Mouse (Mus musculus) hindbrain, embryonic 16.5 days (tissue): ENCODE data around the gene Larp7. TPM values are rescaled to one million over a fixed set of nuclear protein-coding genes. Genes with fewer than 3 reads are reported as not detected.

Source experiments
- ATAC-seq: fragments of 200-750 bp; cut with Nextera tagmentation; 2 replicates; pipeline ENCODE4 v1.8.0; 2017; ENCODE audit warnings: moderate TSS enrichment, moderate library complexity
- H3K27ac ChIP-seq: fragments of 300-500 bp; sonication (generic); 2 replicates; pipeline ENCODE4 v1.5.1; 2014; ENCODE audit warnings: low read depth, mild to moderate bottlenecking, control low read depth, low read length, moderate library complexity
- H3K27me3 ChIP-seq: fragments of 300-500 bp; sonication (generic); replicated peaks from 2 replicates; pipeline ENCODE4 v1.6.1; 2014; ENCODE audit warnings: low read length; ENCODE audit not compliant: control insufficient read depth, insufficient read depth
- H3K36me3 ChIP-seq: fragments of 300-500 bp; sonication (generic); 2 replicates; pipeline ENCODE4 v1.6.1; 2014; ENCODE audit warnings: mild to moderate bottlenecking, low read length, moderate library complexity, mixed read lengths; ENCODE audit not compliant: control insufficient read depth, insufficient read depth
- H3K4me1 ChIP-seq: fragments of 300-500 bp; sonication (generic); 2 replicates; pipeline ENCODE4 v1.6.1; 2014; ENCODE audit warnings: low read depth, low read length; ENCODE audit not compliant: control insufficient read depth, insufficient read depth
- H3K4me2 ChIP-seq: fragments of 300-500 bp; sonication (generic); 2 replicates; pipeline ENCODE4 v1.6.1; 2014; ENCODE audit warnings: mild to moderate bottlenecking, low read length, control low read depth, moderate library complexity
- H3K4me3 ChIP-seq: fragments of 300-500 bp; sonication (generic); 2 replicates; pipeline ENCODE4 v1.5.1; 2014; ENCODE audit warnings: mild to moderate bottlenecking, low read length, control low read depth, moderate library complexity
- H3K9ac ChIP-seq: fragments of 300-500 bp; sonication (generic); 2 replicates; pipeline ENCODE4 v1.6.1; 2014; ENCODE audit warnings: low read depth, mild to moderate bottlenecking, control low read depth, low read length, moderate library complexity
- H3K9me3 ChIP-seq: fragments of 300-500 bp; sonication (generic); 2 replicates; pipeline ENCODE4 v1.6.1; 2014; ENCODE audit warnings: mild to moderate bottlenecking, low read length, moderate library complexity; ENCODE audit not compliant: control insufficient read depth
- WGBS: fragments of 180-500 bp; shearing (Covaris S2); extraction: QIAGEN DNeasy Blood & Tissue Kit; methylation state at CpG from one replicate; pipeline ENCODE4 v1.1.7; 2014; 5-methylcytosine and 5-hydroxymethylcytosine counted together
- polyA plus RNA-seq: library from polyadenylated mRNA; unstranded; fragments of >200 nt; fragmentation: Nextera tagmentation; extraction: Ambion mirVana; gene quantifications from 2 replicates; pipeline ENCODE4 v1.2.1, GENCODE M21; 2015

Larp7 gene
- 23.1 and 23.7 TPM in 2 replicates for polyA plus RNA-seq

DNA sequence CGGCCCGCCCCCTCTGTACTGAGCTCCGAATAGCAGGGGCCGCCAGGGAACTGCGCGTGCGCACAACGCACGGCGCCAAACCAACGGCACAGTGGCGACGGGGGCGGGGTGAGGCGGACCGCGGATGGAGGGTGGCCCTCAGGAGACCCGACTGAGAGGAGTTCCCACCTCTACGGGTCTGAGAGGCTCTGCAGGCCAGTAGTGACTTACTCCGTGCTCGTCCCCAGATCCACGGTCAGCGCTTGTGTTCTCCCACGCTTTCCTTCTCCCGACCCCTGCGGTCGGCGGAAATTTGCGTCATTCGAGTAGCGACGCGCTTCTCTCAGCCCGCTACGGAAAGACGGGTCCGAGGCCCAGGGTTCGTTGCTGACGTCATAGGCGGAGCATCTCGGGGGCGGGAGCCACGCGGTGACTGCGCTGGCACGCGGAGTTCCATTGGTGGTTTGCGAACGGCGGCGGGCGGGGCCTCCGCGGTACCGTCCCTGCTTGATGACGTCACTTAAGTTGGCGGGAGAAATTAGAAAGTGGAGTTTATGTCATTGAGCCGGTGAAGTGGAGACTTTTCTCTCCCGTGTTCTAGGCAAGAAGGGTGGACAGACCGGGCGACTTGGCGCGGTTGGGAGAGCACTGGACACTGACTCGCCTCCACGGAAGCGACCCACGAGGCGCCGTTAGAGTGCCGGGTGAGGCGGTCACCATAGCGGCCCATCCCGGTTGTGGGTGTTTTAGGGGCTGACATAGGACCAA lies at the start of gene Larp7, which contains the start of gene Zgrf1:
Gene Larp7 (minus strand): TSS at position 377 of the 747 bp plus-strand sequence.
Gene Zgrf1 (plus strand): TSS at position 517 of the 747 bp plus-strand sequence.
- WGBS, result under 1% methylated on average over 72 of the region's 73 CpGs
- Histone ChIP-seq H3K27ac (peak within 1 kb of the TSS; percentile 95), H3K4me3 (peak within 1 kb of the TSS; percentile 79), H3K36me3 (no peaks in the 10 kb centered on the region), H3K27me3 (no peaks in the 10 kb centered on the region), H3K4me2 (peak within 1 kb of the TSS; percentile 69), H3K9me3 (no peaks in the 10 kb centered on the region), H3K4me1 (no peaks in the 10 kb centered on the region), H3K9ac (peak within 1 kb of the TSS; percentile 81)
- peak; percentile 99 for ATAC-seq

DNA sequence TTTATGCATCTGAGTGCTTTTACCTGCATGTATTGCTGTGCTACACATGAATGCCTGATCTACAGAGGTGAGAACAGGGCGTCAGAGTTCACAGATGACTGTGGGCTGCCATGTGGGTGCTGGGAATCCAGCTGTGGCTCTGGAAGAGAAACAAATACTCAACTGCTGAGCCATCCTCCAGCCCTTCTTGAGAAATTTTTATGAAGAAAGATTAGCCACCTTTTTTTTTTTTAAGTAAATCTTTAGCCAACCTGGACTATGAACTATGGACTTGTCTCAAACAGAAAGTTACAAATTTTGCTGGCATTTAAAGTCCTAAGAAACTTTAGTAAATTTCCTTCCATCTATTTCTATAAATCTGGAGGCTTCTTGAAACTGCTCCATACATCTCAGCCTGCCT lies 44.0 kb upstream of the Larp7 start:
- Histone ChIP-seq H3K9ac (no peak overlapping the region), H3K9me3 (no peaks in the 10 kb centered on the region), H3K4me1 (no peaks in the 10 kb centered on the region), H3K36me3 (no peaks in the 10 kb centered on the region), H3K27me3 (no peaks in the 10 kb centered on the region), H3K4me3 (no peak overlapping the region), H3K27ac (no peak overlapping the region), H3K4me2 (no peak overlapping the region)
- WGBS, result 94% methylated on average over 1 of the region's 1 CpGs
- ATAC-seq, result no peak

DNA sequence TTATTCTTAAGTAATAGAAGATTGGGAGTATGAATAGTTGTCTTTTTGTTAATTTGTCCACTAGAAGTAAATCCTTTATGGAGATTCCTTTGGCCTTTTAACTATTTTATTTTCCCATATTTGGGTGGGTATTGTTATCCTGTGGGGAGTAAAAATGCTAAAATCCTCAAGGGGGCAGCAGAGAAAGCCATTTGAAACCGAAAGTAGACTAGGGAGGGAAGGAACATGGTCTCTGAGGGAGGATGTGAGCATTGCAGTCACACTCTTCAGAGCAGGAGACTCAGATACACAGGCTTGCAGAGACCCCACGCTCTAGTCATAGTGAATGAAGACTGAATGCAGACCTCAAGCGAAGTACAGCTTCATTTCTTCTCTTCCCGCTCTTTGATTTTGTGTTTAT lies 19.4 kb upstream of the Larp7 start:
- 59% methylated on average over 4 of the region's 4 CpGs for WGBS
- no peak overlapping the region for H3K27ac ChIP-seq
- peak; percentile 72; the same call in 1 of the 2 replicates for ATAC-seq
- H3K36me3 ChIP-seq, result no peaks in the 10 kb centered on the region
- no peak overlapping the region for H3K9ac ChIP-seq
- no peak overlapping the region for H3K4me2 ChIP-seq
- no peak overlapping the region for H3K4me3 ChIP-seq
- no peaks in the 10 kb centered on the region for H3K4me1 ChIP-seq
- H3K27me3 ChIP-seq, result no peaks in the 10 kb centered on the region
- H3K9me3 ChIP-seq, result no peaks in the 10 kb centered on the region

DNA sequence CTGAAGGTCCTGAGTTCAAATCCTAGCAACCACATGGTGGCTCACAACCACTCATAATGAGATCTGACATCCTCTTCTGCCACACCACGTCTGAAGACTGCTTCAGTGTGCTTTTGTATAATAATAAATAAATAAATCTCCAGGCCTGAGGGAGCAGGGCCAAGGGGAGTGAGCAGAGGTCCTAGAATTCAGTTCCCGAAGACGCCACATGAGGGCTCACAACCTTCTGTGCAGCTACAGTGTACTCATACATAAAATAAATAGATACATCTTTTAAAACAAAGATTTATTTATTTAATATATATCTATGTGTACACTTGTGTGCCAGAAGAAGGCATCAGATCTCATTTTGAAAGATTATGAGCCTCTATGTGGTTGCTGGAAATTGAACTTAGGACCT lies 12.0 kb upstream of the Larp7 start:
- Histone ChIP-seq H3K27me3 (no peaks in the 10 kb centered on the region), H3K9me3 (no peaks in the 10 kb centered on the region), H3K4me2 (no peak overlapping the region), H3K4me1 (no peaks in the 10 kb centered on the region), H3K27ac (no peak overlapping the region), H3K4me3 (no peak overlapping the region), H3K36me3 (no peaks in the 10 kb centered on the region), H3K9ac (no peak overlapping the region)
- no peak for ATAC-seq
- 76% methylated on average over 3 of the region's 3 CpGs for WGBS

DNA sequence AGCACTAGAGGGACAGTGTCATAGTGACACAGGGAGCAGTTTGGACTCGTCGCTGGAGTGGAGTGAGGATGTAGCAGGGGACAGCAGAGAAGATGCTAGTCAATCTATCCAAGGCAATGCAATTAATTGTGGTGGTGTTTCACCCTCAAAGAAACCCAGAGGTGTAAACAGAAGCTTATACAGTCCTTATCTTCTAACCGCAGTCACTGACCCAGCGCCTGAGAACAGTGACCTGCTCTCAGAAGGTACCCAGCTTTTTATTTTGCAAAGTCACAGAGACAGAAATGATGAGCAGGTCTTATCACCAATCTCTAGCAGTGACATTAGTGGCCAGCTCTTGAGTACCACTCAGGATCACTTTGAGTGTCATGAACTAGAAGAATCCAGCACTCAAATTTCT lies 9.8 kb upstream of the Larp7 start:
- WGBS, result 93% methylated on average over 4 of the region's 4 CpGs
- Histone ChIP-seq H3K36me3 (no peaks in the 10 kb centered on the region), H3K4me1 (no peaks in the 10 kb centered on the region)

DNA sequence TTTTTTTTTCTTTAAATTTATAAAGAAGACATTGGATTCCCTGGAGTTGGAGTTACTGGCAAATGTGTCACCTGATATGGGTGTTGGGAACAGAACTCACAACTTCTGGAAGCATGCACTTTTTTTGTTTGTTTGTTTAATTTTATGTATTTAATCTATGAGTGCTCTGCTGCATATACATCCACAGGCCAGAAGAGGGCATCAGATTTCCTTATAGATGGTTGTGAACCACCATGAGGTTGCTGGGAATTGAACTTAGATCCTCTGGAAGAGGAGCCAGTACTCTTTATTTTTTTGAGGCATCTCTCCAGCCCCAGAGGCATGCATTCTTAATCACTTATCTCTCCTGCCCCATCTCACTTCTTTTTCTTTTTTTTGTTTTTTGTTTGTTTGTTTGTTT lies 5.1 kb upstream of the Larp7 start:
- H3K4me2 ChIP-seq, result no peak overlapping the region
- H3K4me3 ChIP-seq, result no peak overlapping the region
- no peak for ATAC-seq
- no peaks in the 10 kb centered on the region for H3K9me3 ChIP-seq
- H3K4me1 ChIP-seq, result no peaks in the 10 kb centered on the region
- H3K36me3 ChIP-seq, result no peaks in the 10 kb centered on the region
- no peak overlapping the region for H3K27ac ChIP-seq
- H3K9ac ChIP-seq, result no peak overlapping the region
- H3K27me3 ChIP-seq, result no peaks in the 10 kb centered on the region

More for the DNA sequence above, 9.8 kb upstream of the Larp7 start:
- no peak overlapping the region for H3K4me3 ChIP-seq
- no peaks in the 10 kb centered on the region for H3K9me3 ChIP-seq
- H3K27ac ChIP-seq, result no peak overlapping the region
- no peak overlapping the region for H3K4me2 ChIP-seq
- no peak for ATAC-seq
- no peak overlapping the region for H3K9ac ChIP-seq
- no peaks in the 10 kb centered on the region for H3K27me3 ChIP-seq

DNA sequence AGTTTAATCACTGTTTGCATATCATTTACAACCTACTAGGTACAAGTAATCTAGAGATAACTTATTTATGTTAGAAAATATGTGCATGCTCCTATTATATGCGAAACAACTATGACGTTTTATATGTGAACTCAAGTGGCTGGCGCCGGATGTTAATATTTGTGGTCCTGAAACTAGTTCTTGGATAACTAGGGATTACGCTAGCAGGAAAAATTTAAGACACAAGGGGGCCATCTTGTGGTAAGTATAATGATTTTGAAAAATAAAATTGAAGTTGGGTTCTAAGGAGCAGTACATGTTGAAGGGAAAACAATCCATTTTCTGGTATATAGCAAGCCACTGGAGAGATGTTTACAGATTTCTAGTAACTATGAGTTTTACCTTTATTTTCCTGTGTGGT lies 1.6 kb upstream of the Larp7 start:
- Histone ChIP-seq H3K27ac (no peak overlapping the region), H3K4me1 (no peaks in the 10 kb centered on the region), H3K27me3 (no peaks in the 10 kb centered on the region), H3K36me3 (no peaks in the 10 kb centered on the region), H3K4me3 (no peak overlapping the region), H3K9me3 (no peaks in the 10 kb centered on the region), H3K4me2 (no peak overlapping the region), H3K9ac (no peak overlapping the region)
- 58% methylated on average over 5 of the region's 5 CpGs for WGBS
- no peak for ATAC-seq

DNA sequence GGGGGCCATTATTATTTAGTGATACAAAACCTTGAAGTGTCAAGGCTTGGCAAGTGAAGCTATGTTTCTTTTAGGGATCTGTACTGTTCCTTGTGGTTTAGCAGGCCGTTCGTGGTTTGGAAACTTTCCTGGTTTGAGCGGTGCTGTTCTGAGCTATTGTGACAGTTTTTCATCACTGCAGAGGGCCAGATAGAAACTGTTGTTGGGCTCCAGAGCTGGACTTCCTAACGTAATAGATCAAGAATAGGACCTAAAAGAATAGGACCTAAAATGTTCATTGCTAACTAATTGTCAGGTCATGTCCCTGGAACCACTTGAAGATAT lies 533 bp upstream of the Larp7 start:
- ATAC-seq, result 0 out of 2 replicates have a peak, but pooled peaks have one; percentile 0
- no peaks in the 10 kb centered on the region for H3K36me3 ChIP-seq
- no peaks in the 10 kb centered on the region for H3K4me1 ChIP-seq
- H3K9me3 ChIP-seq, result no peaks in the 10 kb centered on the region
- peak overlapping the region; percentile 69 for H3K4me2 ChIP-seq
- peak overlapping the region; percentile 79 for H3K4me3 ChIP-seq
- no peaks in the 10 kb centered on the region for H3K27me3 ChIP-seq
- no peak overlapping the region for H3K27ac ChIP-seq
- WGBS, result 0% methylated on average over 4 of the region's 4 CpGs
- H3K9ac ChIP-seq, result peak overlapping the region; percentile 47

DNA sequence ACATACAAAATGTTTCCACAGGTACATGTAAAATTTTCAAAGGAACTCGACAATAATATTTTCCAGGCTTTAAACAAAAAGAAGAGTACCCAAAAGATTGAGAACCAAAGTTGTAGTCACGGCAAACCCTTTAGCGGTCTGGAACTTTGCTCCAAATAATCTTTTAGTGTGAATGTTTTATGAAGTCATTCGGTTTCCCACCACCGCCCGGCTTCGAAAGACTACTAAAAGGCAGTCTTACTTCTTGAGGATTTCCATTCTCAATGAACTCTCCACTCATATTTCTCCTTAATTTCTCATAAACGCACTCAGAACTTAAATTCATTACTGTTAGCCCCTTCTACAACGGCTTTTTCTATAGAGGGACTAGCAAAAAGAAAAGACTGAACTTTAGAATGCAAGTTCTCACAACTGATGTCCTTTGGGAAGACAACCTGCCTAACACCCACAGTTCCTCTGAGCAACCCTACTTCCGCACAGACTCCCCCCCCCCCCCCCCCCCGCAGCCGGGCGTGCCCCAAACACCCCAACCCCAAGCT lies 646 bp downstream of the Larp7 start:
- Histone ChIP-seq H3K9ac (peak overlapping the region; percentile 81), H3K4me1 (no peaks in the 10 kb centered on the region), H3K27me3 (no peaks in the 10 kb centered on the region), H3K27ac (peak overlapping the region; percentile 95), H3K9me3 (no peaks in the 10 kb centered on the region), H3K4me2 (peak overlapping the region; percentile 68), H3K36me3 (no peaks in the 10 kb centered on the region), H3K4me3 (peak overlapping the region; percentile 79)
- 5% methylated on average over 12 of the region's 13 CpGs for WGBS
- ATAC-seq, result no peak
